Mouse (Mus musculus): ENCODE results near the gene Acp2.

Gene Acp2

GRCm38 (mm10) chr2:91202222-91202971 is at the start of gene Acp2, which contains the start of gene Nr1h3:
Gene Acp2, plus strand, starts transcription at chr2:91202885.
Gene Nr1h3, minus strand, starts transcription at chr2:91202834.
- peak; percentile 91 for DNase-seq (ENCODE audit: low read depth, low spot score)

- no peak for DNase-seq (ENCODE audit: low read depth, low spot score)
Observed at GRCm38 (mm10) chr2:91152885-91153377, 49.8 kb upstream of the Acp2 start.

GRCm38 (mm10) chr2:91154091-91154490 is 48.6 kb upstream of the Acp2 start:
- no peak for DNase-seq (ENCODE audit: low read depth, low spot score)

GRCm38 (mm10) chr2:91157002-91157752 is 45.5 kb upstream of the Acp2 start:
- DNase-seq (ENCODE audit: low read depth, low spot score) = no peak

GRCm38 (mm10) chr2:91160591-91160990 is 42.1 kb upstream of the Acp2 start:
- no peak for DNase-seq (ENCODE audit: low read depth, low spot score)

GRCm38 (mm10) chr2:91162952-91163351 is 39.7 kb upstream of the Acp2 start:
- no peak for DNase-seq (ENCODE audit: low read depth, low spot score)

- DNase-seq (ENCODE audit: low read depth, low spot score) = no peak
Observed at GRCm38 (mm10) chr2:91163532-91163931, 39.2 kb upstream of the Acp2 start.

- no peak for DNase-seq (ENCODE audit: low read depth, low spot score)
Observed at GRCm38 (mm10) chr2:91164991-91165390, 37.7 kb upstream of the Acp2 start.

GRCm38 (mm10) chr2:91167629-91168028 is 35.1 kb upstream of the Acp2 start:
- no peak for DNase-seq (ENCODE audit: low read depth, low spot score)

GRCm38 (mm10) chr2:91169587-91170322 is 32.9 kb upstream of the Acp2 start:
- DNase-seq (ENCODE audit: low read depth, low spot score) = no peak

- no peak for DNase-seq (ENCODE audit: low read depth, low spot score)
Observed at GRCm38 (mm10) chr2:91175490-91175889, 27.2 kb upstream of the Acp2 start.

- DNase-seq (ENCODE audit: low read depth, low spot score) = no peak
Observed at GRCm38 (mm10) chr2:91176234-91176633, 26.5 kb upstream of the Acp2 start.

- no peak for DNase-seq (ENCODE audit: low read depth, low spot score)
Observed at GRCm38 (mm10) chr2:91179825-91180224, 22.9 kb upstream of the Acp2 start.

- no peak for DNase-seq (ENCODE audit: low read depth, low spot score)
Observed at GRCm38 (mm10) chr2:91180706-91181105, 22.0 kb upstream of the Acp2 start.

- DNase-seq (ENCODE audit: low read depth, low spot score) = no peak
Observed at GRCm38 (mm10) chr2:91182016-91182404, 20.7 kb upstream of the Acp2 start.

- peak; percentile 72 for DNase-seq (ENCODE audit: low read depth, low spot score)
Observed at GRCm38 (mm10) chr2:91182405-91183147, 20.1 kb upstream of the Acp2 start.

- peak; percentile 91 for DNase-seq (ENCODE audit: low read depth, low spot score)
Observed at GRCm38 (mm10) chr2:91183148-91183513, 19.6 kb upstream of the Acp2 start.

- no peak for DNase-seq (ENCODE audit: low read depth, low spot score)
Observed at GRCm38 (mm10) chr2:91183711-91184405, 18.8 kb upstream of the Acp2 start, which contains the start of gene Madd. Gene Madd, minus strand, starts transcription at chr2:91183837.

- DNase-seq (ENCODE audit: low read depth, low spot score) = no peak
Observed at GRCm38 (mm10) chr2:91186208-91186607, 16.5 kb upstream of the Acp2 start.

GRCm38 (mm10) chr2:91187431-91187830 is 15.3 kb upstream of the Acp2 start:
- DNase-seq (ENCODE audit: low read depth, low spot score) = no peak

- DNase-seq (ENCODE audit: low read depth, low spot score) = no peak
Observed at GRCm38 (mm10) chr2:91190501-91190900, 12.2 kb upstream of the Acp2 start.
